Mouse (Mus musculus) hindbrain, embryonic 12.5 days (tissue): Measurements from ENCODE around the gene Amigo2. TPM values are rescaled to one million over a fixed set of nuclear protein-coding genes. Genes with fewer than 3 reads are reported as not detected.
"Not testable (repeated sequence)": the region's sequence is repeated elsewhere in the genome, so short reads cannot be mapped to it uniquely, and the experiment has no call there.

Experiments
- ATAC-seq: fragments of 200-750 bp; cut with Nextera tagmentation; 2 replicates; pipeline ENCODE4 v1.8.0; 2017; ENCODE audit warnings: moderate TSS enrichment; ENCODE audit not compliant: low FRiP score
- H3K27ac ChIP-seq: fragments of 300-500 bp; sonication (generic); 2 replicates; pipeline ENCODE4 v1.5.1; 2016; ENCODE audit warnings: mild to moderate bottlenecking
- H3K27me3 ChIP-seq: fragments of 300-500 bp; sonication (generic); 2 replicates; pipeline ENCODE4 v1.6.1; 2016; ENCODE audit warnings: mild to moderate bottlenecking
- H3K36me3 ChIP-seq: fragments of 300-500 bp; sonication (generic); 2 replicates; pipeline ENCODE4 v1.6.1; 2016; ENCODE audit warnings: mild to moderate bottlenecking
- H3K4me1 ChIP-seq: fragments of 300-500 bp; sonication (generic); 2 replicates; pipeline ENCODE4 v1.6.1; 2016
- H3K4me2 ChIP-seq: fragments of 300-500 bp; sonication (generic); replicated peaks from 2 replicates; pipeline ENCODE4 v1.6.1; 2016; ENCODE audit warnings: mild to moderate bottlenecking
- H3K4me3 ChIP-seq: fragments of 300-500 bp; sonication (generic); 2 replicates; pipeline ENCODE4 v1.5.1; 2016; ENCODE audit warnings: mild to moderate bottlenecking
- H3K9ac ChIP-seq: fragments of 300-500 bp; sonication (generic); 2 replicates; pipeline ENCODE4 v1.6.1; 2016; ENCODE audit warnings: mild to moderate bottlenecking, moderate library complexity
- H3K9me3 ChIP-seq: fragments of 300-500 bp; sonication (generic); replicated peaks from 2 replicates; pipeline ENCODE4 v1.6.1; 2016; ENCODE audit warnings: mild to moderate bottlenecking
- WGBS: fragments of 180-500 bp; shearing (Covaris S2); methylation state at CpG from one replicate; pipeline ENCODE4 v1.1.7; 2016; 5-methylcytosine and 5-hydroxymethylcytosine counted together
- polyA plus RNA-seq: library from polyadenylated mRNA; unstranded; fragments of >200 nt; fragmentation: Nextera tagmentation; extraction: Ambion mirVana; gene quantifications from 2 replicates; pipeline ENCODE4 v1.2.1, GENCODE M21; 2016

Amigo2 gene
- polyA plus RNA-seq, 1 experiment from 2014 or later: 8.0 TPM

GRCm38 (mm10) chr15:97245392-97245791 lies 1.7 kb downstream of the Amigo2 start:
- ATAC-seq: no peak
- H3K4me2 ChIP-seq: no peak overlapping the region
- H3K9me3 ChIP-seq: no peaks in the 10 kb centered on the region
- 89% methylated on average over 18 of the region's 18 CpGs for WGBS
- H3K36me3 ChIP-seq: 0 out of 2 replicates have a peak, but pooled peaks cover 3% of the 10 kb centered on the region
- H3K9ac ChIP-seq: no peak overlapping the region
- H3K27ac ChIP-seq: no peak overlapping the region
- no peak overlapping the region for H3K4me3 ChIP-seq
- peaks cover 12% of the 10 kb centered on the region for H3K4me1 ChIP-seq
- peaks cover 13% of the 10 kb centered on the region; the same call in 1 of the 2 replicates for H3K27me3 ChIP-seq

DNA sequence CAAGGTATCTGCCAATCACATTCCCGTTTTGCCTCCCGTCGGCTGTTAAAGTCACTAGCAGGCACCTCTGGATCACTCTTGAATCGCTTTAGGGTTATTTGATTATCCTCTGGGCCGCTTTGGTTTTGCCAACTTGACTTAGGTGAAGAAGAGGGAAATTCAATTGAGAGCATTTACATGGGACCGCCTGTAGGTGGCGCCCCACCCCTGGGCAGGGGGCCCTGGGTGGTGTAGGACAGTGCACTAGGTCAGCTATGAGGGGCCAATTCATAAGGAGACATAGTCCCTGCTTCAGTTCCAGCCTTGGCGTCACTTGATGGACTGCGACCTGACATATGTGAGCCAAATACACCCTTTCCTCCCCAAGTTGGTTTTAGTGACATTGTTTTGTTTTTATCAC lies 10.1 kb downstream of the Amigo2 start:
- Histone ChIP-seq H3K27me3 (no peaks in the 10 kb centered on the region), H3K36me3 (no peaks in the 10 kb centered on the region)
- ATAC-seq: no peak

GRCm38 (mm10) chr15:97235183-97235582 lies 11.9 kb downstream of the Amigo2 start:
- H3K27ac ChIP-seq: no peak overlapping the region
- no peaks in the 10 kb centered on the region for H3K36me3 ChIP-seq
- no peak overlapping the region for H3K4me3 ChIP-seq
- H3K9me3 ChIP-seq: 0 out of 2 replicates have a peak, but pooled peaks cover 5% of the 10 kb centered on the region
- ATAC-seq: no peak
- no peak overlapping the region for H3K4me2 ChIP-seq
- no peaks in the 10 kb centered on the region for H3K4me1 ChIP-seq
- WGBS: 37% methylated on average over 7 of the region's 7 CpGs
- no peaks in the 10 kb centered on the region for H3K27me3 ChIP-seq
- H3K9ac ChIP-seq: no peak overlapping the region

More for the DNA sequence above, 10.1 kb downstream of the Amigo2 start:
- Histone ChIP-seq H3K9me3 (no peaks in the 10 kb centered on the region), H3K4me1 (no peaks in the 10 kb centered on the region), H3K4me2 (no peak overlapping the region), H3K27ac (no peak overlapping the region), H3K4me3 (no peak overlapping the region), H3K9ac (no peak overlapping the region)
- 56% methylated on average over 9 of the region's 9 CpGs for WGBS

DNA sequence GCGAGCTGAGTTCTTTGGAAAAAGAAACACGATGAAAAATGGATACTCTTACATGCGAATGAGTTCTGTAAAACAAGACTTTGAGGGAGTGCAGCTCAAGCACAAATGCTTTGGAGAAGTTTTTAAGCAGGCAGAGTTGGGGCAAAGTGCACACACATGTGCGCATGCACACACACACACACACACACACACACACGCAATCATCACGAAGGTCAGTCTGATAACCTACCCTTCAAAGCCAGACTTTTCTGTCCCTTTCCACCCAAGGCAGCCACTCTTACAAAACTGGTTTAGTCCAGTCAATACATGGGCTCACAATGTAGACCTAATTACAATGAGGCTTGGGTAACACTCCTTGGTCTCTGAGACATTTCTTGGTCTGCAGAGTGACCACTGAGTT lies 13.0 kb downstream of the Amigo2 start:
- 95% methylated on average over 6 of the region's 6 CpGs for WGBS
- no peaks in the 10 kb centered on the region for H3K4me1 ChIP-seq
- no peak for ATAC-seq
- H3K9ac ChIP-seq: no peak overlapping the region
- 0 out of 2 replicates have a peak, but pooled peaks cover 5% of the 10 kb centered on the region for H3K9me3 ChIP-seq
- no peaks in the 10 kb centered on the region for H3K36me3 ChIP-seq
- H3K4me2 ChIP-seq: no peak overlapping the region
- H3K27ac ChIP-seq: no peak overlapping the region
- H3K27me3 ChIP-seq: no peaks in the 10 kb centered on the region
- H3K4me3 ChIP-seq: no peak overlapping the region

DNA sequence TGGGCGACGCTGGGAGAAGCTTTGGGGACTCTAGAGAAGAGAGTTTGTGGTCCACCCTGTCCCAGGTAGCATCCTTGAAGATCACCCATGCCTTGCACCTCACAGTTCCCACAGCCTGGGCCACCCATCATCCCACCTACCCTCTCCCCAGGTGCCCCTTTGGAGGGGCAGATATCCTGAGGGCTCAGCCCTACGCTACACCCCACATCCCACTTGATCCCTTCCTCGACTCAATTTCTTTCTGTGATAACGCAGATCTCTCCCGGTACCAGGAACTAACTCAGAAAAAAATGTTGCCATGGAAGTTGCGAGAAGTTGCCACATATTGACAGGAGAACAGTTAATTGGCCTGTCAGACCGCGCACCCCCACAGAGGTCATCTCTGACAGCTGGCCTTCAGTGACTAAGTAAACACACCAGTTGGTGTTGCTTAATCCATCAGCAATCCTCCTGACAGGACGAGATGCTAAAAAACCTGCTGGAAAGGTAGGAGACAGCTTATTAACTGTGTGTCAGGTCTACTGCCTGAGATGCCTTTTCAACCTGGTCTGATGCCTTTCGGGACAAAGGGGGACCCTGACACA lies 17.5 kb downstream of the Amigo2 start:
- Histone ChIP-seq H3K4me1 (no peaks in the 10 kb centered on the region), H3K4me2 (no peak overlapping the region), H3K4me3 (no peak overlapping the region), H3K9me3 (0 out of 2 replicates have a peak, but pooled peaks cover 5% of the 10 kb centered on the region), H3K36me3 (no peaks in the 10 kb centered on the region), H3K9ac (no peak overlapping the region), H3K27me3 (no peaks in the 10 kb centered on the region), H3K27ac (no peak overlapping the region)
- no peak for ATAC-seq
- WGBS: 85% methylated on average over 11 of the region's 11 CpGs

GRCm38 (mm10) chr15:97224003-97224402 lies 23.1 kb downstream of the Amigo2 start:
- Histone ChIP-seq H3K4me3 (no peak overlapping the region), H3K4me2 (no peak overlapping the region), H3K4me1 (no peaks in the 10 kb centered on the region), H3K9me3 (no peaks in the 10 kb centered on the region), H3K27me3 (no peaks in the 10 kb centered on the region), H3K9ac (no peak overlapping the region), H3K27ac (no peak overlapping the region), H3K36me3 (no peaks in the 10 kb centered on the region)
- no peak for ATAC-seq
- WGBS: 77% methylated on average over 8 of the region's 8 CpGs

DNA sequence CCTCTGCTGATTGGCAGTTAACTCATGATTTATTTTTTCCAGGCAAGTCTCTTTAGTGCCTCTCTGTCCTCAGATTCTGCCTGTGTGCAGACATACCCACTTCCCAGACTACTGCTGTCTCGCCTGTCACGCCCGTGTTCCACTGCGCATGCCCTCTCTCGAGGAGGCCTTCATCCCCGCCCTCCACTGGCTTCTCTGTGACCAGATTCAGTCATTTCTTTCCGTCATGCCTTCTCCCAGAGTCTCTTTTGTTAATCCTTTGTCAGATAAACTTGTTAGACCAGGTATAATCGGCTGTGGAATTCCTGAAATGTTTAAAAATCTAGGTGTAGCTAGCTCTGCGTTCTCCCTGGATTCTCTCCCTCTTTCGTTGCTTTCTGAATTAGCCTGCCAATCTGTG lies 23.7 kb downstream of the Amigo2 start:
- Histone ChIP-seq H3K27ac (no peak overlapping the region), H3K9me3 (no peaks in the 10 kb centered on the region), H3K27me3 (no peaks in the 10 kb centered on the region), H3K9ac (no peak overlapping the region), H3K36me3 (no peaks in the 10 kb centered on the region), H3K4me1 (no peaks in the 10 kb centered on the region), H3K4me3 (no peak overlapping the region), H3K4me2 (no peak overlapping the region)
- 85% methylated on average over 10 of the region's 10 CpGs for WGBS
- no peak for ATAC-seq

DNA sequence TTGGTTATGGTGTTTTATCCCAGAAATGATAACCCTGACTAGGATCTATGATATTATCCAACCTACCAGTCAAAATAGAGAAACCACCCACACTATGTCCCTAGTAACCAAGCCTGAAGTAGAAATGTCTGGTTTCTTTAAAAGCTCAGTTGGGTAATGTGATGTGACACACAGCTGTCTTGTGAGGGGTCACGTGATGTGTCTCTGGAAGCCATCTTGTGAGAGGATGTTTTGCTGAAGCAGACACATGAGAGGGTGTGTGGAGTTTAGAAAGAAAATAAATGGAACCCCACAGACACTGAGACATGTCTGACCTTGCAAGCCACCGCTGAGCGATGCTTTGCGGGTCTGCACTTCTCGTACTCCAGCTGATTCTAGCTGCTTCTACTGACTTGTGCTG lies 30.2 kb downstream of the Amigo2 start:
- Histone ChIP-seq H3K9me3 (no peaks in the 10 kb centered on the region), H3K9ac (no peak overlapping the region), H3K4me3 (no peak overlapping the region), H3K27ac (no peak overlapping the region), H3K27me3 (no peaks in the 10 kb centered on the region), H3K36me3 (no peaks in the 10 kb centered on the region), H3K4me1 (no peaks in the 10 kb centered on the region), H3K4me2 (no peak overlapping the region)
- 86% methylated on average over 5 of the region's 5 CpGs for WGBS
- no peak for ATAC-seq

GRCm38 (mm10) chr15:97212501-97213477 lies 34.3 kb downstream of the Amigo2 start:
- 87% methylated on average over 17 of the region's 17 CpGs for WGBS
- Histone ChIP-seq H3K27ac (no peak overlapping the region), H3K4me1 (no peaks in the 10 kb centered on the region), H3K9ac (no peak overlapping the region), H3K36me3 (no peaks in the 10 kb centered on the region), H3K27me3 (no peaks in the 10 kb centered on the region), H3K4me2 (no peak overlapping the region), H3K9me3 (no peaks in the 10 kb centered on the region), H3K4me3 (no peak overlapping the region)
- no peak for ATAC-seq

DNA sequence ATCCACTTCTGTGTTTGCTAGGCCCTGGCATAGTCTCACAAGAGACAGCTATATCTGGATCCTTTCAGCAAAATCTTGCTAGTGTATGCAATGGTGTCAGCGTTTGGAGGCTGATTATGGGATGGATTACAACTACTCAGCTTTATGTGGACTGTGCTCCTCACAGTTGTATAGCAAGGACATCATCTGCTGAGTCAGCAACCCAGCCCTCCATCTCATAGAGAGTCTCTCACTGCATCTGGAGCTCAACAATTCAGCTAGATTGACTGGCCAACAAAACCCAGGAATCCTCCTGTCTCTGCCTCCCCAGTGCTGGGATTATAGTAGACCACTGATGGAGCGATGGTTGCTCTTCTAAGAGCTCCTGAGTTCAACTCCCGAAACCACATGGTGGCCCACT lies 37.3 kb downstream of the Amigo2 start:
- not testable (repeated sequence) for H3K4me1 ChIP-seq, H3K27ac ChIP-seq, H3K4me3 ChIP-seq, ATAC-seq, H3K9me3 ChIP-seq, H3K4me2 ChIP-seq, H3K9ac ChIP-seq, H3K27me3 ChIP-seq, H3K36me3 ChIP-seq
- WGBS: 84% methylated on average over 3 of the region's 3 CpGs

GRCm38 (mm10) chr15:97206506-97206905 lies 40.6 kb downstream of the Amigo2 start:
- Histone ChIP-seq H3K9ac (no peak overlapping the region), H3K9me3 (no peaks in the 10 kb centered on the region), H3K4me2 (no peak overlapping the region), H3K36me3 (no peaks in the 10 kb centered on the region), H3K27me3 (no peaks in the 10 kb centered on the region), H3K4me1 (no peaks in the 10 kb centered on the region), H3K4me3 (no peak overlapping the region), H3K27ac (no peak overlapping the region)
- no peak for ATAC-seq
- 94% methylated on average over 8 of the region's 8 CpGs for WGBS

GRCm38 (mm10) chr15:97205776-97206175 lies 41.3 kb downstream of the Amigo2 start:
- Histone ChIP-seq H3K27me3 (no peaks in the 10 kb centered on the region), H3K27ac (no peak overlapping the region), H3K36me3 (no peaks in the 10 kb centered on the region), H3K4me3 (no peak overlapping the region), H3K9ac (no peak overlapping the region), H3K4me1 (no peaks in the 10 kb centered on the region), H3K9me3 (no peaks in the 10 kb centered on the region), H3K4me2 (no peak overlapping the region)
- 87% methylated on average over 10 of the region's 10 CpGs for WGBS
- ATAC-seq: no peak
